Mouse (Mus musculus) thymus, postnatal 25 days (tissue): ENCODE results near the gene Polr3c.
"Not testable (repeated sequence)": the region's sequence is repeated elsewhere in the genome, so short reads cannot be mapped to it uniquely, and the experiment has no call there.

Experiments
- DNase-seq: peaks from one replicate; pipeline ENCODE4 v3.0.0; 2022

Gene Polr3c

GRCm38 (mm10) chr3:96707903-96708683 is 19.3 kb downstream of the Polr3c start, which contains the start of gene Nudt17:
Nudt17 (minus strand) TSS chr3:96708562.
- peak; percentile 72 for DNase-seq

- DNase-seq: no peak
Observed at GRCm38 (mm10) chr3:96706984-96707383, 20.4 kb downstream of the Polr3c start.

GRCm38 (mm10) chr3:96706217-96706616 is 21.2 kb downstream of the Polr3c start:
- no peak for DNase-seq

GRCm38 (mm10) chr3:96704778-96705177 is 22.6 kb downstream of the Polr3c start:
- DNase-seq: peak; percentile 45

GRCm38 (mm10) chr3:96701003-96701402 is 26.4 kb downstream of the Polr3c start:
- DNase-seq: no peak

- peak; percentile 36 for DNase-seq
Observed at GRCm38 (mm10) chr3:96700376-96700775, 27.1 kb downstream of the Polr3c start.

GRCm38 (mm10) chr3:96698993-96699690 is 28.3 kb downstream of the Polr3c start:
- no peak for DNase-seq

GRCm38 (mm10) chr3:96696766-96697732 is 30.4 kb downstream of the Polr3c start:
- DNase-seq: peak; percentile 70

GRCm38 (mm10) chr3:96696198-96696765 is 31.1 kb downstream of the Polr3c start, which contains the start of gene Pias3:
Pias3 (plus strand) TSS chr3:96696384.
- peak; percentile 65 for DNase-seq

- no peak for DNase-seq
Observed at GRCm38 (mm10) chr3:96693579-96693978, 33.8 kb downstream of the Polr3c start.

- no peak for DNase-seq
Observed at GRCm38 (mm10) chr3:96692506-96692905, 34.9 kb downstream of the Polr3c start.

- no peak for DNase-seq
Observed at GRCm38 (mm10) chr3:96690298-96690697, 37.1 kb downstream of the Polr3c start.

- no peak for DNase-seq
Observed at GRCm38 (mm10) chr3:96688854-96689253, 38.6 kb downstream of the Polr3c start.

GRCm38 (mm10) chr3:96686057-96686456 is 41.4 kb downstream of the Polr3c start:
- not testable (repeated sequence) for DNase-seq

GRCm38 (mm10) chr3:96684822-96685156 is 42.6 kb downstream of the Polr3c start:
- no peak for DNase-seq

GRCm38 (mm10) chr3:96684151-96684821 is 43.1 kb downstream of the Polr3c start:
- DNase-seq: no peak

- DNase-seq: no peak
Observed at GRCm38 (mm10) chr3:96683496-96683895, 43.9 kb downstream of the Polr3c start.

GRCm38 (mm10) chr3:96680269-96680956 is 47.0 kb downstream of the Polr3c start:
- no peak for DNase-seq

- no peak for DNase-seq
Observed at GRCm38 (mm10) chr3:96679159-96679674, 48.2 kb downstream of the Polr3c start.

GRCm38 (mm10) chr3:96678456-96678855 is 49.0 kb downstream of the Polr3c start:
- no peak for DNase-seq

- DNase-seq: no peak
Observed at GRCm38 (mm10) chr3:96675690-96676089, 51.7 kb downstream of the Polr3c start.
